9 mouse cellular contexts compared by ENCODE assay signal in the genomic region with DNA sequence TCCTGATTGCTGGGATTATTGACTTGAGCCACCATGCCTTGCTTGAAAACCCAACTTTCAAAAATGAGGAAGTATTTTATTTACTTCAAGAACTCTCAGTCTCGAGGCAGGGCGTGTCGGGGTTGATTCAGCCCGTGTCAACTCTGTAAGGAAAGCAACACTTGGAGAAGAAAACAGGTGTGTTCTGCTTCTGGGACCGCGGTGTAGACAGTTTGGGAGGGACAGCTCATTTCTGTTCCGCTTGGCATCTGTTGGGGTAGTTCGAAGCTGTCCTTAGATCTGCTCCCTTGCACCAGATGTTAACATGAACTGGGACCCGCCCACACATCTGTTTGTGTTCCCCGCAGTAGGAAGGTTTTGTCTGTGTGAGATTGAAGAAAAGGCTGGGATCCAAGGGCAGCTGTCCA. TPM values are rescaled to one million over a fixed set of nuclear protein-coding genes. Genes with fewer than 3 reads are reported as not detected.
A peak's percentile ranks its signal among the peaks of the same experiment; 100 is the strongest.
DNase-seq lines count a peak whose midpoint lies in the region; ATAC-seq and TF ChIP-seq lines count a peak whose summit lies in the region.
"Had no signal": no experiment of that assay in that cellular context is flagged by ENCODE, and none has a peak within 500 bp of the region (broad histone marks: within the 10 kb centered on the region; RNA-seq: fewer than 3 reads in every experiment).

No protein-coding gene starts in this region.

- no peaks in the 10 kb centered on the region for H3K9me3 ChIP-seq in MEL (replicated peaks; ENCODE audit: insufficient read depth, low read length)
- H3K9me3 ChIP-seq in liver, embryonic 15.5 days (replicated peaks): no peaks in the 10 kb centered on the region
- H3K9me3 ChIP-seq: limb, embryonic 15.5 days had no signal

- no peak overlapping the region for H3K9ac ChIP-seq in MEL (ENCODE audit: control insufficient read depth, low read depth, low read length, poor library complexity, severe bottlenecking)
- no peak overlapping the region for H3K9ac ChIP-seq in liver, embryonic 15.5 days
- H3K9ac ChIP-seq: limb, embryonic 15.5 days had no signal

- H3K27ac ChIP-seq in MEL (ENCODE audit: control insufficient read depth, low read depth, low read length): peak overlapping the region; percentile 65
- H3K27ac ChIP-seq in liver, embryonic 15.5 days (replicated peaks): 0 out of 2 replicates have a peak overlapping the region, but pooled peaks have one; percentile 46
- H3K27ac ChIP-seq: limb, embryonic 15.5 days had no signal

- H3K4me1 ChIP-seq in MEL (ENCODE audit: control insufficient read depth in 1 of 2, insufficient read depth in 2 of 2, low read length in 2 of 2): peaks cover 8 to 28% of the 10 kb centered on the region in 2 experiments
- H3K4me1 ChIP-seq in liver, embryonic 15.5 days (replicated peaks): peaks cover 40% of the 10 kb centered on the region
- H3K4me1 ChIP-seq: limb, embryonic 15.5 days had no signal

- 24% methylated on average over 10 of the region's 10 CpGs for WGBS in liver, embryonic 15.5 days (ENCODE audit: insufficient replicate concordance)

- peak; percentile 20 for ATAC-seq in common myeloid progenitor, adult 5-6 weeks (replicated peaks; ENCODE audit: low read depth, poor library complexity, severe bottlenecking)
- no peak for ATAC-seq in liver, embryonic 15.5 days (ENCODE audit: insufficient read depth)
- no peak for ATAC-seq in erythroblast, adult 5-6 weeks (replicated peaks; ENCODE audit: low FRiP score, poor library complexity, severe bottlenecking)

- peak; percentile 43 to 64; a peak in 3 of 4 replicates for TF ChIP-seq EP300 in MEL (IDR thresholded peaks at IDR 0.05; ENCODE audit: low read depth in 1 of 2, low read length in 2 of 2)

- H3K36me3 ChIP-seq in MEL (ENCODE audit: control insufficient read depth in 1 of 2, insufficient read depth in 2 of 2, low read length in 2 of 2): peaks cover 0 to 21% of the 10 kb centered on the region in 2 experiments; a peak in 2 of 4 replicates
- no peaks in the 10 kb centered on the region for H3K36me3 ChIP-seq in liver, embryonic 15.5 days (replicated peaks)
- H3K36me3 ChIP-seq: limb, embryonic 15.5 days had no signal

- no peak for TF ChIP-seq POLR2A in MEL (IDR thresholded peaks at IDR 0.05; ENCODE audit: control insufficient read depth in 1 of 2, insufficient read depth in 1 of 2, low read depth in 1 of 2, low read length in 2 of 2, poor library complexity in 1 of 2)

- H3K4me2 ChIP-seq in liver, embryonic 15.5 days: peak overlapping the region; percentile 23; the same call in 1 of the 2 replicates
- H3K4me2 ChIP-seq: limb, embryonic 15.5 days had no signal

- no peak for TF ChIP-seq CTCF in MEL (IDR thresholded peaks at IDR 0.05 in 2 of 3, conservative IDR thresholded peaks at IDR 0.05 in 1 of 3; ENCODE audit: control insufficient read depth in 1 of 3, insufficient read depth in 1 of 3, low read depth in 2 of 3, low read length in 3 of 3, poor library complexity in 1 of 3, severe bottlenecking in 1 of 3)

- no peak for TF ChIP-seq RAD21 in MEL (IDR thresholded peaks at IDR 0.05; ENCODE audit: low read depth, low read length)

- peak overlapping the region; percentile 2 to 17; a peak in 3 of 4 replicates for H3K4me3 ChIP-seq in MEL (ENCODE audit: control insufficient read depth in 1 of 2, insufficient read depth in 1 of 2, low read depth in 2 of 2, low read length in 2 of 2)
- no peak overlapping the region for H3K4me3 ChIP-seq in liver, embryonic 15.5 days (replicated peaks)
- H3K4me3 ChIP-seq: erythroblast, embryonic 14.5 days; limb, embryonic 15.5 days had no signal

- H3K27me3 ChIP-seq in MEL (ENCODE audit: control insufficient read depth in 1 of 2, insufficient read depth in 2 of 2, low read length in 2 of 2): no peaks in the 10 kb centered on the region
- H3K27me3 ChIP-seq in liver, embryonic 15.5 days: no peaks in the 10 kb centered on the region
- H3K27me3 ChIP-seq: limb, embryonic 15.5 days had no signal

- DNase-seq in MEL (ENCODE audit: low read depth, low spot score): peak; percentile 95
- DNase-seq in spleen, postnatal 36 days (ENCODE audit: low spot score in 2 of 2): peak; percentile 82 to 86
- DNase-seq in adrenal gland, postnatal 10 days: no peak
- DNase-seq in cerebellum, adult 18-20 months: no peak

- no peaks in the 10 kb centered on the region for H3K79me2 ChIP-seq in MEL (ENCODE audit: control insufficient read depth, insufficient read depth, low read length, poor library complexity)

TF ChIP-seq in MEL, 35 proteins besides CTCF, POLR2A, EP300 and RAD21 (continues in another document):
- TF ChIP-seq MYC (IDR thresholded peaks at IDR 0.05; ENCODE audit: low read depth, low read length) (peak; percentile 61; the same call in 1 of the 2 replicates), USF2 (IDR thresholded peaks at IDR 0.05; ENCODE audit: borderline replicate concordance in 1 of 2, insufficient read depth in 1 of 2, low read depth in 1 of 2, low read length in 2 of 2) (no peak), TCF12 (IDR thresholded peaks at IDR 0.05; ENCODE audit: low read depth, low read length) (peak; percentile 61), NELFE (IDR thresholded peaks at IDR 0.05; ENCODE audit: low read depth, low read length) (no peak), RCOR1 (IDR thresholded peaks at IDR 0.05; ENCODE audit: low read depth, low read length) (peak; percentile 80), POLR2AphosphoS5 (IDR thresholded peaks at IDR 0.05; ENCODE audit: borderline replicate concordance, low read depth, low read length) (no peak), HCFC1 (IDR thresholded peaks at IDR 0.05; ENCODE audit: low read depth, low read length) (no peak), ZKSCAN1 (IDR thresholded peaks at IDR 0.05; ENCODE audit: low read depth, low read length) (no peak), ZC3H11A (IDR thresholded peaks at IDR 0.05; ENCODE audit: low read depth, low read length) (no peak), ETS1 (IDR thresholded peaks at IDR 0.05; ENCODE audit: low read depth, low read length) (peak; percentile 69), ZNF384 (IDR thresholded peaks at IDR 0.05; ENCODE audit: low read depth, low read length) (no peak), MAFK (IDR thresholded peaks at IDR 0.05; ENCODE audit: borderline replicate concordance, low read depth, low read length) (no peak), MYB (IDR thresholded peaks at IDR 0.05; ENCODE audit: low read depth, low read length) (no peak; the same call in 1 of the 2 replicates), KAT2A (conservative IDR thresholded peaks at IDR 0.05; ENCODE audit: low read depth, low read length) (no peak), MEF2A (IDR thresholded peaks at IDR 0.05; ENCODE audit: extremely low read depth, insufficient replicate concordance, low read depth, low read length, poor library complexity, severe bottlenecking) (no peak), SMC3 (IDR thresholded peaks at IDR 0.05; ENCODE audit: low read depth, low read length) (no peak), E2F4 (IDR thresholded peaks at IDR 0.05; ENCODE audit: borderline replicate concordance, low read depth, low read length) (no peak), TAL1 (IDR thresholded peaks at IDR 0.05; ENCODE audit: low read length) (peak; percentile 46), MAX (IDR thresholded peaks at IDR 0.05; ENCODE audit: low read length) (0 out of 2 replicates have a peak, but pooled peaks have one; percentile 27), BHLHE40 (IDR thresholded peaks at IDR 0.05; ENCODE audit: borderline replicate concordance, low read depth, low read length) (peak; percentile 62; the same call in 1 of the 2 replicates), MXI1 (IDR thresholded peaks at IDR 0.05; ENCODE audit: low read depth, low read length) (peak; percentile 61)

RNA-seq across cellular contexts. Expression of a gene that starts 28.8 kb away (rescaled TPM):
- 21.5 and 22.2 TPM in 2 replicates for total RNA-seq in MEL (2012; rRNA removed)
- polyA plus RNA-seq in MEL (2012; ENCODE audit: insufficient read depth in 1 of 2, insufficient read length in 2 of 2, low read depth in 1 of 2, low replicate concordance in 2 of 2, missing spikeins in 1 of 2): 10 to 100 TPM in 1 of 2 experiments, not detected in 1; 43.0 TPM
- 21.1 and 28.0 TPM in 2 replicates for total RNA-seq in common myeloid progenitor, adult 5-6 weeks (2017)
- 19.6 and 20.4 TPM in 2 replicates for polyA plus RNA-seq in liver, embryonic 15.5 days (2015; fragmentation: Nextera tagmentation; extraction: Ambion mirVana)
- 19.8 and 24.2 TPM in 2 replicates for total RNA-seq in erythroblast, adult 5-6 weeks (2015; ENCODE audit: low replicate concordance)
- 16.4 and 20.5 TPM in 2 replicates for total RNA-seq in erythroblast, adult 5-6 weeks (2017; ENCODE audit: low replicate concordance)
- total RNA-seq in adrenal gland, postnatal 10 days (2021): 10 to 100 TPM; 84.3 to 86.7 TPM

RNA-seq across cellular contexts. Expression of a gene that starts 38.7 kb away (rescaled TPM):
- total RNA-seq in MEL (2012; rRNA removed): 4.7 and 5.2 TPM in 2 replicates
- 1 to 10 TPM in 1 of 2 experiments, not detected in 1; 6.4 TPM for polyA plus RNA-seq in MEL (2012; ENCODE audit: insufficient read depth in 1 of 2, insufficient read length in 2 of 2, low read depth in 1 of 2, low replicate concordance in 2 of 2, missing spikeins in 1 of 2)
- total RNA-seq in common myeloid progenitor, adult 5-6 weeks (2017): 4.9 and 8.2 TPM in 2 replicates
- 0.40 and 0.62 TPM in 2 replicates for polyA plus RNA-seq in liver, embryonic 15.5 days (2015; fragmentation: Nextera tagmentation; extraction: Ambion mirVana)
- total RNA-seq in erythroblast, adult 5-6 weeks (2015; ENCODE audit: low replicate concordance): not detected in 2 replicates
- 0.70 and 1.8 TPM in 2 replicates for total RNA-seq in erythroblast, adult 5-6 weeks (2017; ENCODE audit: low replicate concordance)
- 10 to 100 TPM; 10.5 to 12.8 TPM for total RNA-seq in adrenal gland, postnatal 10 days (2021)
- polyA plus RNA-seq: erythroblast, embryonic 14.5 days had no signal

RNA-seq across cellular contexts. Expression of a gene that starts 45.7 kb away (rescaled TPM):
- total RNA-seq in MEL (2012; rRNA removed): not detected in 2 replicates
- polyA plus RNA-seq in MEL (2012; ENCODE audit: insufficient read depth in 1 of 2, insufficient read length in 2 of 2, low read depth in 1 of 2, low replicate concordance in 2 of 2, missing spikeins in 1 of 2): not detected
- total RNA-seq in common myeloid progenitor, adult 5-6 weeks (2017): not detected in 2 replicates
- polyA plus RNA-seq in liver, embryonic 15.5 days (2015; fragmentation: Nextera tagmentation; extraction: Ambion mirVana): not detected in 2 replicates
- total RNA-seq in erythroblast, adult 5-6 weeks (2015; ENCODE audit: low replicate concordance): not detected in 2 replicates
- not detected in 2 replicates for total RNA-seq in erythroblast, adult 5-6 weeks (2017; ENCODE audit: low replicate concordance)
- total RNA-seq in adrenal gland, postnatal 10 days (2021): not detected
- polyA plus RNA-seq: erythroblast, embryonic 14.5 days had no signal

RNA-seq across cellular contexts. Expression of a gene that starts 57.9 kb away (rescaled TPM):
- total RNA-seq in MEL (2012; rRNA removed): 32.6 and 32.9 TPM in 2 replicates
- 10 to 100 TPM in 1 of 2 experiments, not detected in 1; 24.4 TPM for polyA plus RNA-seq in MEL (2012; ENCODE audit: insufficient read depth in 1 of 2, insufficient read length in 2 of 2, low read depth in 1 of 2, low replicate concordance in 2 of 2, missing spikeins in 1 of 2)
- 13.0 and 15.9 TPM in 2 replicates for total RNA-seq in common myeloid progenitor, adult 5-6 weeks (2017)
- polyA plus RNA-seq in liver, embryonic 15.5 days (2015; fragmentation: Nextera tagmentation; extraction: Ambion mirVana): 3.4 and 4.0 TPM in 2 replicates
- 1.3 and 2.7 TPM in 2 replicates for total RNA-seq in erythroblast, adult 5-6 weeks (2015; ENCODE audit: low replicate concordance)
- total RNA-seq in erythroblast, adult 5-6 weeks (2017; ENCODE audit: low replicate concordance): 1.3 and 6.3 TPM in 2 replicates
- 10 to 100 TPM in 1 of 2 experiments, 1 to 10 TPM in 1; 9.1 to 10.9 TPM for total RNA-seq in adrenal gland, postnatal 10 days (2021)

Comparison
In these comparisons a context has a peak if more than half of its experiments do, and no peak if none do; other contexts are left out.
1. DNase-seq: peak in MEL (single experiment) and spleen, postnatal 36 days (2 of 2); none in adrenal gland, postnatal 10 days (single experiment) and cerebellum, adult 18-20 months (0 of 2).